Mouse (Mus musculus) stomach, embryonic 16.5 days (tissue): ENCODE measurements around the gene Dusp22. TPM values are rescaled to one million over a fixed set of nuclear protein-coding genes. Genes with fewer than 3 reads are reported as not detected.

Experiments used
- ATAC-seq: fragments of 200-750 bp; cut with Nextera tagmentation; 2 replicates; pipeline ENCODE4 v1.8.0; 2017; ENCODE audit warnings: moderate number of reproducible peaks, moderate TSS enrichment; ENCODE audit not compliant: insufficient read depth, low FRiP score
- H3K27ac ChIP-seq: fragments of 300-500 bp; sonication (generic); 2 replicates; pipeline ENCODE4 v1.5.1; 2014; ENCODE audit warnings: low read length
- H3K27me3 ChIP-seq: fragments of 300-500 bp; sonication (generic); 2 replicates; pipeline ENCODE4 v1.6.1; 2014; ENCODE audit warnings: low read length, control low read depth, mixed read lengths; ENCODE audit not compliant: control insufficient read depth, insufficient read depth
- H3K36me3 ChIP-seq: fragments of 300-500 bp; sonication (generic); 2 replicates; pipeline ENCODE4 v1.6.1; 2014; ENCODE audit warnings: low read length; ENCODE audit not compliant: control insufficient read depth, insufficient read depth
- H3K4me1 ChIP-seq: fragments of 300-500 bp; sonication (generic); 2 replicates; pipeline ENCODE4 v1.6.1; 2014; ENCODE audit warnings: low read length, control low read depth, mixed read lengths; ENCODE audit not compliant: control insufficient read depth, insufficient read depth
- H3K4me2 ChIP-seq: fragments of 300-500 bp; sonication (generic); 2 replicates; pipeline ENCODE4 v1.6.1; 2014; ENCODE audit warnings: low read depth, low read length, mixed read lengths
- H3K4me3 ChIP-seq: fragments of 300-500 bp; sonication (generic); replicated peaks from 2 replicates; pipeline ENCODE4 v1.5.1; 2014; ENCODE audit warnings: mild to moderate bottlenecking, low read length
- H3K9ac ChIP-seq: fragments of 300-500 bp; sonication (generic); 2 replicates; pipeline ENCODE4 v1.6.1; 2014; ENCODE audit warnings: low read length
- H3K9me3 ChIP-seq: fragments of 300-500 bp; sonication (generic); replicated peaks from 2 replicates; pipeline ENCODE4 v1.6.1; 2016; ENCODE audit warnings: low read length, control low read depth; ENCODE audit not compliant: control insufficient read depth
- WGBS: fragments of 180-500 bp; shearing (Covaris S2); extraction: QIAGEN DNeasy Blood & Tissue Kit; methylation state at CpG from one replicate; pipeline ENCODE4 v1.1.7; 2014; 5-methylcytosine and 5-hydroxymethylcytosine counted together
- polyA plus RNA-seq: library from polyadenylated mRNA; unstranded; fragments of >200 nt; fragmentation: Nextera tagmentation; extraction: Ambion mirVana; gene quantifications from 2 replicates; pipeline ENCODE4 v1.2.1, GENCODE M21; 2015

The Dusp22 gene
- polyA plus RNA-seq, 1 experiment from 2014 or later = 31.4 TPM

DNA sequence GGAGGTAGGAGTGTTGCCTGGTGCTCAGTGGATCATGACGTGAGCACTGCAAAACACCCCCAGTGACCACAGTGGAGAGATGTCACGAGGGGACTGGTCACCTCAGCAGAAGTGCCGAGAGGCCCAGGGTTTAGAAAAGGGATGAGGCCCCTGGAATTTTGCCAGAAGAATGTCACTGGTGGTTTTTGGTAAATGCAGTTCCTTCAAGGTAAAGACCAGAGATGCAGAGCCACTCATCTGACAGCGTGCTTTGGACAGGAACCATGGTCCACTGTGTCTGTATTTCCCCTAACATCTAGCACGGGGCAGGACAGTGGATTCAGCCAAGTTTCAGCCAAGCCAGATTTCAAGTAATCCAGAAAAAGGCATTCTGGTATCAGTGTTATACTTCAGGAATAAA lies 76.9 kb downstream of the Dusp22 start:
- no peaks in the 10 kb centered on the region for H3K4me1 ChIP-seq
- no peak overlapping the region for H3K4me3 ChIP-seq
- H3K36me3 ChIP-seq = no peaks in the 10 kb centered on the region
- H3K9me3 ChIP-seq = no peaks in the 10 kb centered on the region
- H3K27me3 ChIP-seq = no peaks in the 10 kb centered on the region
- no peak overlapping the region for H3K27ac ChIP-seq
- no peak for ATAC-seq
- H3K9ac ChIP-seq = no peak overlapping the region
- WGBS = 78% methylated on average over 5 of the region's 5 CpGs
- no peak overlapping the region for H3K4me2 ChIP-seq

DNA sequence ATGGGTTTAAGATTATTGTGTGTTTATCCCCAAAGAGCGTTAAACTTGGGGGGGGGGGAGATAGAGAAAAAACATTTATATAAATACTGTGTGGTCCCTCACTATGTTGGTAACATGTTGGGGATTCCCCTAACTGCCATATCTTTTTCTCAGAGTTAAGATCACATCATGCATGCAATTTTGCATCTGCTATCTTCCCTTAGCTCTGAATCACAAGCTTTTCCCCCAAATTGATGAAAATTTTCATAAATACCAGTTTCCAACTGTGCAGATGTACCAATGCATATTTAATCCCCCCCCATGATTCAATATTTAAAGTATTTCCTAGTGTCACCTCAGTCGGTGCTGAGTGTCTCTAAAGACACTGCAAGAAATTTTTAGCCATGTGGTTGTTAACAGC lies 77.5 kb downstream of the Dusp22 start:
- 84% methylated on average over 2 of the region's 2 CpGs for WGBS
- H3K4me1 ChIP-seq = no peaks in the 10 kb centered on the region
- H3K4me2 ChIP-seq = no peak overlapping the region

GRCm38 (mm10) chr13:30738310-30738840 lies 78.6 kb downstream of the Dusp22 start:
- 87% methylated on average over 4 of the region's 4 CpGs for WGBS
- Histone ChIP-seq H3K4me3 (no peak overlapping the region), H3K9ac (no peak overlapping the region)

More for the DNA sequence above, 77.5 kb downstream of the Dusp22 start:
- ATAC-seq = no peak
- Histone ChIP-seq H3K27ac (no peak overlapping the region), H3K27me3 (no peaks in the 10 kb centered on the region), H3K4me3 (no peak overlapping the region), H3K9me3 (no peaks in the 10 kb centered on the region), H3K36me3 (no peaks in the 10 kb centered on the region), H3K9ac (no peak overlapping the region)

GRCm38 (mm10) chr13:30741172-30741571 lies 81.4 kb downstream of the Dusp22 start:
- H3K4me2 ChIP-seq = no peak overlapping the region
- no peak for ATAC-seq
- H3K36me3 ChIP-seq = no peaks in the 10 kb centered on the region
- H3K27ac ChIP-seq = no peak overlapping the region
- no peak overlapping the region for H3K9ac ChIP-seq
- H3K4me3 ChIP-seq = no peak overlapping the region
- no peaks in the 10 kb centered on the region for H3K27me3 ChIP-seq
- no peaks in the 10 kb centered on the region for H3K4me1 ChIP-seq
- WGBS = 78% methylated on average over 5 of the region's 5 CpGs
- H3K9me3 ChIP-seq = no peaks in the 10 kb centered on the region

More at GRCm38 (mm10) chr13:30738310-30738840, 78.6 kb downstream of the Dusp22 start:
- no peak for ATAC-seq
- Histone ChIP-seq H3K27me3 (no peaks in the 10 kb centered on the region), H3K36me3 (no peaks in the 10 kb centered on the region), H3K4me2 (no peak overlapping the region), H3K4me1 (no peaks in the 10 kb centered on the region), H3K9me3 (no peaks in the 10 kb centered on the region), H3K27ac (no peak overlapping the region)

GRCm38 (mm10) chr13:30742411-30742970 lies 82.7 kb downstream of the Dusp22 start:
- no peak for ATAC-seq
- Histone ChIP-seq H3K27me3 (no peaks in the 10 kb centered on the region), H3K4me2 (no peak overlapping the region), H3K4me3 (no peak overlapping the region), H3K9ac (no peak overlapping the region), H3K4me1 (no peaks in the 10 kb centered on the region), H3K27ac (no peak overlapping the region), H3K9me3 (no peaks in the 10 kb centered on the region), H3K36me3 (no peaks in the 10 kb centered on the region)
- WGBS = 69% methylated on average over 6 of the region's 6 CpGs

DNA sequence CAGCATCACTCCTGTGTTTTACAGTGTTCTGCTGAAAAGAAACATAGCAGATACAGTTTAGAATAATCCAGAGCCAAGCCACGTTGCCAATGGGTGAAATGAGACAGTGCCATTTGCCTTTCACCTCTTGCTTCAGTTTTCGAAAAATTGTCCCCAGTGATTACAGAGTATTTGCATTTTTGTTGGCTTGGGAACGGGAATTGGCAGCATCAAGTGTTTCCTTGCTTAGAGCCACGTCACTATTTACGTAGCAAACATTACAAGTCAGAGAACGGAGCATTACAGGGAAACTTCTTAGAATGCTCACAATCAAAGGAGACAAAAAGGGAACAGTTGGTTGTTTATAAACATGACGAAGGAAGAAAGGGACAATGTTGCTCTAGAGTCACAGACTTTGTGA lies 85.3 kb downstream of the Dusp22 start:
- no peak overlapping the region for H3K4me3 ChIP-seq
- no peak overlapping the region for H3K4me2 ChIP-seq
- H3K27me3 ChIP-seq = peaks cover 21% of the 10 kb centered on the region
- no peak overlapping the region for H3K9ac ChIP-seq
- ATAC-seq = no peak
- H3K36me3 ChIP-seq = no peaks in the 10 kb centered on the region
- no peak overlapping the region for H3K27ac ChIP-seq
- peaks cover 4% of the 10 kb centered on the region; the same call in 1 of the 2 replicates for H3K4me1 ChIP-seq
- no peaks in the 10 kb centered on the region for H3K9me3 ChIP-seq
- 60% methylated on average over 7 of the region's 7 CpGs for WGBS

DNA sequence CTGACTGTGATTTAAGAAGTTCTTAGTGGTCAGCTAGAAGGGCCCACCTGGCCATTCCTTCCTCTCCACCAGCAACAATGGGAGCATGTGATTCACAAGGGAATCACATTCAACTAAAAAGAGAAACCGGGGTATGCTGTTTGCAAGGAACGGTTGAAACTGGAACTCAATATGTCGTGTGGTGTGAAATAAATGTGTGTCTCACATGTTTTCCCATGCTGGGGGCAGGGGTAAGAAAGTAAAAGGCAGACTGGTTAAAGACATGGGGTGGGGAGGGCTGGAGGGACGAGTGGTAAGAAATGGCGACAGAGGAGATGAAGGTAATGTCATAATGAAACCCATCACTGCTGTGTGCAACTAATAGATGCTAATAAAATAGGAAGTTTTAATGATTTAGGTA lies 87.3 kb downstream of the Dusp22 start:
- Histone ChIP-seq H3K4me2 (no peak overlapping the region), H3K27ac (no peak overlapping the region), H3K9me3 (no peaks in the 10 kb centered on the region), H3K9ac (no peak overlapping the region), H3K27me3 (peaks cover 39% of the 10 kb centered on the region), H3K4me3 (no peak overlapping the region), H3K4me1 (peaks cover 4% of the 10 kb centered on the region; the same call in 1 of the 2 replicates), H3K36me3 (no peaks in the 10 kb centered on the region)
- WGBS = 76% methylated on average over 5 of the region's 5 CpGs
- ATAC-seq = no peak

DNA sequence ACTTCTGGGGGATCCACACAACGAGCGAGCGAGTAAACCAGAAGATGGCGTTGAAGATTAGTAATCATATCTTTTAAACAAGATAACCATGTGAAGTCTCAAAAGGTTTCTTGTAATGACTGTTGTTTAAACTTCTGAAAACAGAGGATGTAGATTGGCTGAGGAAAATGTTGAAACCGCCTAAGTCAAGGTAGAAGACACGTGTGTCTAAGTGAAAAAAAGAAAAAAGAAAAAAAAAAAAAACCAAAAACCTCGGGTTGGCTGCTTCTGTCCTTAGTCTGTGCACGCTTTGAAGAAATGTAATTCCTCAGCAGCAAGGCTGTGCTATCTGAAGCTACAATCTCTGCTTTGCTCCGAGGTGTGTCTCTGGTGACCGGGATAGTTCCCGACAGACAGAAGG lies 87.7 kb downstream of the Dusp22 start:
- ATAC-seq = no peak
- H3K36me3 ChIP-seq = no peaks in the 10 kb centered on the region
- no peak overlapping the region for H3K4me2 ChIP-seq
- H3K27ac ChIP-seq = no peak overlapping the region
- H3K4me3 ChIP-seq = no peak overlapping the region
- no peak overlapping the region for H3K9ac ChIP-seq
- peaks cover 4% of the 10 kb centered on the region; the same call in 1 of the 2 replicates for H3K4me1 ChIP-seq
- H3K9me3 ChIP-seq = no peaks in the 10 kb centered on the region
- WGBS = 60% methylated on average over 11 of the region's 11 CpGs
- peaks cover 39% of the 10 kb centered on the region for H3K27me3 ChIP-seq

GRCm38 (mm10) chr13:30748321-30748720 lies 88.5 kb downstream of the Dusp22 start:
- no peak for ATAC-seq
- no peaks in the 10 kb centered on the region for H3K36me3 ChIP-seq
- H3K9me3 ChIP-seq = no peaks in the 10 kb centered on the region
- no peak overlapping the region for H3K27ac ChIP-seq
- H3K9ac ChIP-seq = no peak overlapping the region
- H3K27me3 ChIP-seq = peaks cover 39% of the 10 kb centered on the region
- H3K4me2 ChIP-seq = no peak overlapping the region
- WGBS = 58% methylated on average over 11 of the region's 11 CpGs
- H3K4me3 ChIP-seq = no peak overlapping the region
- peaks cover 4% of the 10 kb centered on the region; the same call in 1 of the 2 replicates for H3K4me1 ChIP-seq
